Mouse (Mus musculus): ENCODE results near the gene Gm10643. TPM values are rescaled to one million over a fixed set of nuclear protein-coding genes. Genes with fewer than 3 reads are reported as not detected.

Gene Gm10643
- total RNA-seq (2017): 2.4 to 3.7 TPM (median 2.6 TPM) in 3 replicates

- ATAC-seq (replicated peaks; ENCODE audit: insufficient number of reproducible peaks, low FRiP score, low TSS enrichment, poor library complexity, severe bottlenecking): no peak
Measured at GRCm38 (mm10) chr8:84065037-84065436, at the start of gene Gm10643. TSS of gene Gm10643 (minus strand) at chr8:84065137.

GRCm38 (mm10) chr8:84106216-84107040 lies 41.5 kb upstream of the Gm10643 start:
- no peak for ATAC-seq (replicated peaks; ENCODE audit: insufficient number of reproducible peaks, low FRiP score, low TSS enrichment, poor library complexity, severe bottlenecking)

- ATAC-seq (replicated peaks; ENCODE audit: insufficient number of reproducible peaks, low FRiP score, low TSS enrichment, poor library complexity, severe bottlenecking): no peak
Measured at GRCm38 (mm10) chr8:84105676-84106075, 40.7 kb upstream of the Gm10643 start.

GRCm38 (mm10) chr8:84104697-84105609 lies 40.0 kb upstream of the Gm10643 start, which contains the start of gene Dcaf15:
TSS of gene Dcaf15 (minus strand) at chr8:84104768.
- peak; percentile 93 for ATAC-seq (replicated peaks; ENCODE audit: insufficient number of reproducible peaks, low FRiP score, low TSS enrichment, poor library complexity, severe bottlenecking)

DNA sequence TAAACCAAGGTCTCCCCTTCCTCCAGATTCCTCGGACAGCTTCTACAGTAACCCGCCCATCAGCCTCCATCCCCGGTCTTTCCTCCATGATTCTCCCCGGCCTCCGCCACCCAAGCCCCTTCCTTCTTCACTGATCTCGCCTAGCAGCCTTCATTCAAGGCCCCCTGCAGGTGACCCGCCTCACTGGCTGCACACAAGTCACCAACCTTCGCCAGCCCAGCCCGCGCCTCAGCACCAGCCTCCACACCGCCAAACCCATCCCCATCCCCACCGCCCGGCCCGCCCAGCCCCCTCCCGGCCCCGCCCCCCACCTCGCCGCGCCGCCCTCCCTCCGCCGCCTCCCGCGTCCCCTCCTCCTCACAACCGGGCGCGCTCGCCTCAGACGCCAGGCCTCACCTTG lies 39.3 kb upstream of the Gm10643 start:
- ATAC-seq (replicated peaks; ENCODE audit: insufficient number of reproducible peaks, low FRiP score, low TSS enrichment, poor library complexity, severe bottlenecking): no peak

- ATAC-seq (replicated peaks; ENCODE audit: insufficient number of reproducible peaks, low FRiP score, low TSS enrichment, poor library complexity, severe bottlenecking): no peak
Measured at GRCm38 (mm10) chr8:84103601-84104000, 38.7 kb upstream of the Gm10643 start.

DNA sequence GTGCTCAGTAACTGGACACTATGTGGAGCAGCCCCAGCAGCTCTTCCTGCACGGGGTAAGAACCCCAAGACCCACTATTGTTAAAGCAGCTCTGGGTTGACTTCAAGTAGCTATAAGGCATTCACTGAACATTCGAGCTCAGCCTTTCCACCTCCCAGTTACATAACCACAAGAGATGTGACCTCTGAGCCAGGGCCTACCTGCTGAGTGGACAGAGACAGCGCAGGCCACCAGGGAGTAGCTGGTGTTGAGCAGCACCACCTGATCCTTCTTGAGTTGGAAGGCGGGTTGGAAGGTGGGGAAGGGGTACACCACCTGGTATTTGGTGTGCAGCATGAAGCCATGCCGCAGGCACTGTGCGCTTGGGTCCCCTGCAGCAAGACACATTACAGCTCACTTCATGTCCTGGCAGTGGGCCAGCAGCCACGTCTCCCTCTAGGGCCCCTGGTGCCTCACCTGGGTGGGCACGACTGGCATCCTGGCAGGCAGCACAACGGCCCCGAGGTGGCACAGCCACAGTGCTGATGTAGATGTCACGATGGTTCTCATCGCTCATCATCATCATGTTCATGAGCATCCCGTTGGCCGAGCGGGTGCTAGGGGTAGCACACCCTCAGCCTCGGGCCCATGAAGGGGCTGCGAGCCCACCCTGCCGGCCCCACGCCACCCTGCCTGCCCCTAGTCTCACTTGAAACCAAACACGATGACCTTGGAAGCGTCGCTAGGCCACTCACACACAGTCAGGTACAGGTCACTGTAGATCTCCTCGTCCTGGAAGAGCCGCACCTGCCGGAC lies 36.7 kb upstream of the Gm10643 start:
- ATAC-seq (replicated peaks; ENCODE audit: insufficient number of reproducible peaks, low FRiP score, low TSS enrichment, poor library complexity, severe bottlenecking): no peak

- ATAC-seq (replicated peaks; ENCODE audit: insufficient number of reproducible peaks, low FRiP score, low TSS enrichment, poor library complexity, severe bottlenecking): no peak
Measured at GRCm38 (mm10) chr8:84098376-84098775, 33.4 kb upstream of the Gm10643 start.

GRCm38 (mm10) chr8:84096061-84096460 lies 31.1 kb upstream of the Gm10643 start:
- ATAC-seq (replicated peaks; ENCODE audit: insufficient number of reproducible peaks, low FRiP score, low TSS enrichment, poor library complexity, severe bottlenecking): no peak

- ATAC-seq (replicated peaks; ENCODE audit: insufficient number of reproducible peaks, low FRiP score, low TSS enrichment, poor library complexity, severe bottlenecking): no peak
Measured at GRCm38 (mm10) chr8:84090585-84090984, 25.6 kb upstream of the Gm10643 start.

DNA sequence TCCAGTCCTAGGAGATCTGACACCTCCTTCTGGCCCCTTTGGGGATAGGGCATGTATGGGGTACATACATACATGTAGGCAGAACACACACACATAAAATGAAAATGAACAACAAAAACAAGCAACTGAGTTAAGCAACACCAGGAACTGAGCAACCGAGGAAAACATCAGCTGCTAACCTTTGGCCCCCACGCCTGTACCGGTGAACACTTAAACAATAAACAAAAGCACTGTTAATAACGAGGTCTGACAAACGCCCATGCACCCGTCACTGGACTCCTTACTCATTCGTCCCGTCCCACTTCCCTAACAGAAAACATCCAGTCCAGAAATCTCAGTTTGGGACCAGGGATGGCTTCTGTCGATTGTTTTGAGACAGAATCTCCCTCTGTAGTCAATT lies 24.3 kb upstream of the Gm10643 start:
- no peak for ATAC-seq (replicated peaks; ENCODE audit: insufficient number of reproducible peaks, low FRiP score, low TSS enrichment, poor library complexity, severe bottlenecking)

DNA sequence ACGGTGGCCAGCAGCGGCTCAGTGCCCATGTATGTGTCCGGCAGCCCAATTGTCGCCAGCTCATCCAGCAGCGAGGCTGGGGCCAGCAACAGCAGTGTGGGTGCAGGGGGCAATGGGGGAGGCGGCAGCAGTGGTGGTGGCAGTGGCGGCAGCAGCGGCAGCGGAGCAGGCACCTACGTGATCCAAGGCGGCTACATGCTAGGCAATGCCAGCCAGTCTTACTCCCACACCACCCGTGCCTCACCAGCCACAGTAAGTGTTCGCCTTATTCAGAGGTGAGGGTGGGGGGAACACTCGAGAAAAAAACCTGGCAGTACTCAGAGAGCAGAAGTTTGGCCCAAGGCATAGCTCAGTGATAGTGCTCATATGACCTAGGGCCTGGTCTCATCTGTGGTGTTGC lies 22.9 kb upstream of the Gm10643 start:
- no peak for ATAC-seq (replicated peaks; ENCODE audit: insufficient number of reproducible peaks, low FRiP score, low TSS enrichment, poor library complexity, severe bottlenecking)

- no peak for ATAC-seq (replicated peaks; ENCODE audit: insufficient number of reproducible peaks, low FRiP score, low TSS enrichment, poor library complexity, severe bottlenecking)
Measured at GRCm38 (mm10) chr8:84087156-84087555, 22.2 kb upstream of the Gm10643 start.

- no peak for ATAC-seq (replicated peaks; ENCODE audit: insufficient number of reproducible peaks, low FRiP score, low TSS enrichment, poor library complexity, severe bottlenecking)
Measured at GRCm38 (mm10) chr8:84084341-84085115, 19.6 kb upstream of the Gm10643 start.

DNA sequence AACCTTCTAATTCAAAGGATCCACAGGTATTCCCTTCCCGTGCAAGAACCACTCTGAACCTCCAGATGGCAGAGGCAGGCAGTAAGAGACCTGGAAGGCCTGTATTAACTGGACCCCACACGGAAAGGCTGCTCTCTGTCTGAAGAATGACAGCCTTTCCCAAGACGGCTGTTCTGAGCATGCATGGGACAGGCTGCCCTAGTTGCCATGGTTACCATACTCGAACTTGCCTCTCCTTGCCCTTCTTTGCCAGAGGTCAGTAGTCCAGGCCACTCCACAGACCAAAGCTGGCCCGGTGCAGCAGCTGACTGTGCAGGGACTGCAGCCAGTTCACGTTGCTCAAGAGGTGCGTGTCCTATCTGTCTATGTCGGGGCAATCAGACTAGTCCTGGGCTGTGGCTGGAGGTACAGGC lies 18.9 kb upstream of the Gm10643 start:
- no peak for ATAC-seq (replicated peaks; ENCODE audit: insufficient number of reproducible peaks, low FRiP score, low TSS enrichment, poor library complexity, severe bottlenecking)

GRCm38 (mm10) chr8:84079206-84079605 lies 14.3 kb upstream of the Gm10643 start:
- no peak for ATAC-seq (replicated peaks; ENCODE audit: insufficient number of reproducible peaks, low FRiP score, low TSS enrichment, poor library complexity, severe bottlenecking)

DNA sequence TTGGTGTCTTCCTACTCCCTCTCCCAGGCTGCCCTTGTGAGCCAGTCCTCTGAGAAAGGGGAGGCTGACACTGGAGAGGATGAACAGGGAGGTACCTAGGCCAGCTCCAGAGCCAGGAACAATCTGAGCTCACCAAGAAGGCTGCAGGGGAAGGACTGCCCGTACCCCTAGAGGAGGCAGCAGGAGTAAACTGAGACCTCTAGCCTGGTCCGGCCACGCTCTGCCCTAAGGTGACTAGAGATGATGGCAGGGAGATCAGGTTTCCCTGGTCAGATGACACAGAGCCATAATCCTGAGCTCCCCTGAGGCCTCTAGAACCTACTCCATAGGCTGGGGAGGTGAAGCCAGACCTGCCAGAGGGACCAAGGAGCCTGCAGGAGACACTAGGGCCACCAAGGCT lies 11.9 kb upstream of the Gm10643 start:
- ATAC-seq (replicated peaks; ENCODE audit: insufficient number of reproducible peaks, low FRiP score, low TSS enrichment, poor library complexity, severe bottlenecking): no peak

GRCm38 (mm10) chr8:84076412-84076811 lies 11.5 kb upstream of the Gm10643 start:
- no peak for ATAC-seq (replicated peaks; ENCODE audit: insufficient number of reproducible peaks, low FRiP score, low TSS enrichment, poor library complexity, severe bottlenecking)
